Mouse (Mus musculus): ENCODE results near the gene Ssh2.

Ssh2 gene

GRCm38 (mm10) chr11:77462283-77463100 lies 246.4 kb downstream of the Ssh2 start, which contains the start of gene Coro6:
TSS of gene Coro6 (plus strand) at chr11:77462411.
- no peak for ATAC-seq (ENCODE audit: low TSS enrichment)

- ATAC-seq (ENCODE audit: low TSS enrichment), result no peak
Observed at GRCm38 (mm10) chr11:77463101-77463445, 247.0 kb downstream of the Ssh2 start.

GRCm38 (mm10) chr11:77463786-77464185 lies 247.7 kb downstream of the Ssh2 start:
- ATAC-seq (ENCODE audit: low TSS enrichment), result no peak

- no peak for ATAC-seq (ENCODE audit: low TSS enrichment)
Observed at GRCm38 (mm10) chr11:77464684-77465083, 248.6 kb downstream of the Ssh2 start.

GRCm38 (mm10) chr11:77465111-77465510 lies 249.0 kb downstream of the Ssh2 start:
- no peak for ATAC-seq (ENCODE audit: low TSS enrichment)

GRCm38 (mm10) chr11:77466544-77466943 lies 250.5 kb downstream of the Ssh2 start:
- no peak for ATAC-seq (ENCODE audit: low TSS enrichment)

GRCm38 (mm10) chr11:77467157-77467556 lies 251.1 kb downstream of the Ssh2 start:
- peak; percentile 21; the same call in 1 of the 2 replicates for ATAC-seq (ENCODE audit: low TSS enrichment)

- ATAC-seq (ENCODE audit: low TSS enrichment), result peak; percentile 66
Observed at GRCm38 (mm10) chr11:77467784-77468183, 251.7 kb downstream of the Ssh2 start.

GRCm38 (mm10) chr11:77468397-77468796 lies 252.3 kb downstream of the Ssh2 start:
- ATAC-seq (ENCODE audit: low TSS enrichment), result no peak

DNA sequence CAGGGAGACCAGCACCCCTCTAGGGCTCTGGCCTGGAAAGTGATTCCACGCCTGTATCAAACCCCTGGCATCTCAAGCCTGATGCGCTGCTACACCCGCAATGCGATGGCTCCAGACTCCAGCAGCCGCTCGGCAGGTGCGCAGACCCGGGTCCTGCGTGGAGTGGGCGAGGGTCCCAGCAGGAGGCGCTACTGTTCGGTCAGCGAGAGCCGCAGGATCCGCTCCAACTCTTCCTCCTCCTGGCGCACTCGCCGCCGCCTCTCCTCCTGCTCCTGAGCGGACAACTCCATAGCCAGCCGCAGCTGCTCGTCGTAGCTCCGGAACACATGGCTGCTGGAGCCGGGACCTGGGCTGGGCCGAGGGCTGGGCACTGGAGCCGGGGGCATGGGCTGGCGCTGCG lies 255.3 kb downstream of the Ssh2 start:
- no peak for ATAC-seq (ENCODE audit: low TSS enrichment)

- ATAC-seq (ENCODE audit: low TSS enrichment), result no peak
Observed at GRCm38 (mm10) chr11:77472775-77473174, 256.7 kb downstream of the Ssh2 start.

DNA sequence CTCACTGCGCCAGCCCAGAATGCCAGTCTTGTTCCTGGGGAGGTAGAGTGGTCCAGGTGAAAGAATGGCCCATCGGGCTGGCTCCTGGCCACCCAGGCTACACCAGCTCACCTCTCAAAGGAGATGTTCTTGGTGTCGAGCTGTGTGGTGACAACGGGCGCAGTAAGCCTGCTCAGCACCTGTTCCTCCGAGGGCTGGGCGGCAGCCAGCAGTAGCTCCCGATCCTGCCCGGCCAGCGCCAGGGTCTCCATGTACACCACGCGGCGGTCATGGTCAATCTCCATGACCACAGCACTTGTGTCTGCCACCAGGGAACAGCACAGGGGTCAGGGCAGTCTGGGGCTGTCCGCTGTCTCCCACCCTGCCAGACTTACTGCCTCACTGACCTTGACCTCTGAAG lies 260.1 kb downstream of the Ssh2 start:
- no peak for ATAC-seq (ENCODE audit: low TSS enrichment)

DNA sequence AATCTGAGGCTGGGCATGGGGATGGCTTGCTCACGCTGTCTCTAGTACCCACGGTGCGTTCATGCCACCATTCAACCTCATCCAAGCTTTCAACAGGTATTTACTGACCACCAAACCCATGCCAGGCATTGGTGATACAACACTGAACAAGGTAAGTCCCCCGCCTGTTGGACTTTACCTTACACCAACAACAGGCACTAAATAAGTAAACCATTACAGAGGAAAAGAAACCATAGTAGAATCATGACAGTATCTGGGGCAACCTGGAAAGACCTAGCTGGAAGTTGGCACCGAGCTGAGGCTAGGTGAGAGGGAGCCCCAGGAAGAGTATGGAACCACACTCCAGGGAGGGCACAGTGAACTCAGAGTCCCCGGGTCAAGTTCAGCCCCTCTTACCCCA lies 260.8 kb downstream of the Ssh2 start:
- no peak for ATAC-seq (ENCODE audit: low TSS enrichment)

- no peak for ATAC-seq (ENCODE audit: low TSS enrichment)
Observed at GRCm38 (mm10) chr11:77483043-77483442, 267.0 kb downstream of the Ssh2 start.

GRCm38 (mm10) chr11:77483510-77484255 lies 267.6 kb downstream of the Ssh2 start:
- no peak for ATAC-seq (ENCODE audit: low TSS enrichment)

GRCm38 (mm10) chr11:77485229-77485628 lies 269.1 kb downstream of the Ssh2 start:
- no peak for ATAC-seq (ENCODE audit: low TSS enrichment)

DNA sequence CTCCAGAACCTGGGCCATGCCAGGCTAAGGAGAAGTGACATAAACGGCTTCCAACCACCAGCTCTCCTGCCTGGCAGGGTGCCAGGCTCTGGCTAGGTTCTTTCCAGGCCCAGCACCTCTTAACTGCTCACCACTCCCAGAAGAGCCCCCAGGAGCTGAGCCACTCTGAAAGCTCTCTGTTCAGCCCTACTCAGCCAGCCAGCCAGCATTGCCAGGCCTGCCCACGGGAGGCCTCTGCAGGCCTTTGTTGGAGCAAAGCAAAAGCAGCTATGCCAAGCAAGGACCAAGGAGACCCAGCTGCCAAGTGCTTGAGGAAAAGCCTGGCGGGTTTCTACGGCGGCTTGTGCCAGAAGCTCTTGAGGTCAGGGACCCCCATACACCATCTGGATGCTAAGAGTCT lies 270.7 kb downstream of the Ssh2 start:
- peak; percentile 18; the same call in 1 of the 2 replicates for ATAC-seq (ENCODE audit: low TSS enrichment)

DNA sequence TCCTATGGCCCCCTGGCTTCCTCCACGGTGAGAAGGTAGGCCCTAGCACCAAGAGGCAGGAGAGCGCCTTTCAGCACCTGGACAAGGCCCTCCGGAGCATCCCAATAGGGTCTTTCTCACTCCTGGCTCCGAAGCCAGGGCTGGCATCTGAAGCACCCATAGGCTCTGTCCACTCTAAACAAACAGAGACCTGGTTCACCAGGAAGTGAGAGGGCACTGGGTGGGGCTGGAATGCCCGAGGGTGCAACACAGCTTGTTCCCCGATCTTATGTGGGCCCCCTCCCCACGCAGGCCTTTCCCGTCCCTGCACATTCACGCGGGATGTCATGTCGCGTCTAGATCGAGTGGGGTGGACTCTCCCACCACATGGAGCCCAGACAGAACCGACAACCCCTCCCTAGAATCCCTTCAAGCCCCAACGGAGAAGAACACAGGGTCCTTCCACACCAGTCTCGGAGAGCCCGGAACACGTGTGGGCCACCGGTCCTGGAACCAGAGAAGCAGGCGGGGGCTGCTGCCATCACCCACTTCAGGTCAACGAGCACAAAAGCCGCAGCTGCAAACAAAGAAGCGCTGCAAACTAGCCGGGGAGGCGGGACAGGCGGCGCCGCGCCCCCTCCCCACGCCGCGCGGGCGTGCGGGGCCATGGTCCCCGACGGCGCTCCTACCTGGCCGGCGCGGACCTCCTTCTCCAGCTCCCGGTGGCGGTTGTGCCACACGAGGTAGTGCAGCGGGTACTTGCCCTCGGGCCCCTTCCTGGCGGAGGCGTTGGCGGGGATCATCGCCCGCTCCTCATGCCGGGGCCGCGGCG lies 272.9 kb downstream of the Ssh2 start:
- no peak for ATAC-seq (ENCODE audit: low TSS enrichment)

DNA sequence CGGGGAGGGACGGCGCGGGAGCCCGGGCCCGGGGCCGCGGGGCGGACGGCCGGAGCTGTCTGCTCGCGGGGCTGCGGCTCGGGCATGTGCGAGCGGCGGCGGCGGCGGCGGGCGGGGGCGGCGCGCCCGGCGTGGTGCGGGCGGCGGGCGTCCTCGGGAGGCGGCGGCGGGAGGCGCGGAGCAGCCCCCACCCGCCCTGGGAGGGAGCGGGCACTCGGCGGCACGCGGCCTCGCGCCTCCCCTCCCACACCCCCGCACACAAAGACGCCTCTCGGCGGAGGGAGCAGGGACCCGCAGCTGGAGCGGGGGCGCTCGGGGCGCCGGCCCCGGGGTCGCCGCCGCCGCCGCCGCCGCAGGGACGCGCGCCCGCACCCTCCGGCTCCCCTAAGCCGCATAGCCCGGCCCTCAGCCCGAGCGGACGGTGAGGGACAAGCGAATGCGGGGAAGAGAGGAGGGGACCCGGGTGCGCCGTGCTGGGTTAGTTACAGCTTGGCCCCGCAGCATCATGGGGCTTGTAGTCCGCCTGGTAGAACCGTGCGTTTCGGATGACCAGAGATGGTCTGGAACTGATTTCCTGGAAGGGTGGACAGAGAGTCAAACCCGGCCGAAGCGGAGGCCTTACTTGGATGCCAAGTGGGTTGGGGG lies 273.6 kb downstream of the Ssh2 start, which contains the start of gene Ankrd13b:
Ankrd13b (minus strand) TSS at position 88 of the 645 bp plus-strand sequence.
- ATAC-seq (ENCODE audit: low TSS enrichment), result peak; percentile 33

- ATAC-seq (ENCODE audit: low TSS enrichment), result no peak
Observed at GRCm38 (mm10) chr11:77490451-77490850, 274.4 kb downstream of the Ssh2 start.

- ATAC-seq (ENCODE audit: low TSS enrichment), result peak; percentile 34
Observed at GRCm38 (mm10) chr11:77491123-77491501, 275.0 kb downstream of the Ssh2 start.
